Mouse (Mus musculus): Measurements from ENCODE around the gene Terb1.

The Terb1 gene

DNA sequence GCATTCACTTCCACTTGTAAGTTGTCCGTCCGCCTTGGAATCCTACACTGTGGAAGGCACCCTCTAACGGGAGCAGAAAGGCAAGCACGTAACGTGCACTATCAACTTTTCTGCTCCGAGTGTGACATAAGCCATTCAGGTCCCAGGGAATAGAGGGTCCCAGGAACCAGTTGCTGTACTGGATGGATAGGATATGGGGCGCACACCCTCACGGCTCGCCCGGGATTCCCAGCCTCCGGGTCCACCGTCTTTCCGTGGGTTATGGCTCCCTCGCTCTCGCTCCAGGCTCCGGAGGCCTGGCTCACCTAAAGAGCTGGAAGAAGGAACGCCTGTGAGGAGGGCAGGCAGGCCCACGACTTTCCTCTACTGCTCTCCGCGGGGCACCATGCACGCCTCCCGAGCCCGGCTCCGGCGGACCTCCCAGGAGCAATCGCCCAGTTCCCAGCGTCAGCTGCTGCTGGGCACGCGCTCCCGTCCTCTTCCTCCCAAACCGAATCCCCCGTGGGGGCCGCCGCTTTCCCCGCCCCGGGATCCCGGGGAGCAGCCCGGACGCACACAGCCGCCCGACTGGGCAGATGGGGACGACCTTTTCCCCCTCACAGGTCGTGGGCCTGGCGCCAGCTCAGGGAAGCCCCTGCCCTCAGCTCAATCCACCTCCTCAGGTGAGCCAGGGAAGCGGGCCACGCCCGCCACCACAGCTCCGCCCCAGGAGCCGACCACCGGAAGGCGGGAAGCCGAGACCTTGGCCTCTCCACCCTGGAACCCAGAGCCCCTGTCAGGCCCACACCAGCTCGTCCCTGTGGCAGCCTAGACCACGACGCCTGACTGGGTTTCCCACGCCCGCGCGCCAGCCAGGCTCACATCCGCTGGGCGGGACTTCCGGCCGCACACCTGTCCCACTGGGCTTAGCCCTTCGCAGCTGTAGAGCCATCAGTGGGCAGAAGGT lies at the start of gene Terb1:
TSS of gene Terb1 (minus strand) at position 850 of the 946 bp plus-strand sequence.
- DNase-seq (ENCODE audit: low spot score in 2 of 2) = peak; percentile 28 to 38

DNA sequence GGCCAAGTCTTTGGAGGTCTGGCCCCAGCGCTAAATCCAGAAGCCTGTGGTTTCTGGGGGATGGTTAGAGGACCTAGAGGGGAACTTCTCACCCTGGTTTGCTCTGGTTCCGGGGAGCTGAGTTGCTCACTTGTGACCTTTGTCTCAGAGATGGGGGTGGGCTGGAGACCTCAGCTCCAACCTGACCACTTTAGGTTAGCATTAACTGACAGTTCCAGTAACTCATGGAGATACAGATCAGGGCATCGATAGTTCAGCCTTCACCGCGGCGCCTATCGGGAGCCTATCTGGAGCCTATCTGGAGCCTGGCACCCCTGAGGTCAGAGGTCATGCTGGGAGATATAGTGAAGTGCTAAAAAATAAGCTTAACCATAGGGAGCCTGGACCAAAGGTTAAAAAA lies 47.5 kb upstream of the Terb1 start:
- no peak for DNase-seq (ENCODE audit: low spot score in 2 of 2)

DNA sequence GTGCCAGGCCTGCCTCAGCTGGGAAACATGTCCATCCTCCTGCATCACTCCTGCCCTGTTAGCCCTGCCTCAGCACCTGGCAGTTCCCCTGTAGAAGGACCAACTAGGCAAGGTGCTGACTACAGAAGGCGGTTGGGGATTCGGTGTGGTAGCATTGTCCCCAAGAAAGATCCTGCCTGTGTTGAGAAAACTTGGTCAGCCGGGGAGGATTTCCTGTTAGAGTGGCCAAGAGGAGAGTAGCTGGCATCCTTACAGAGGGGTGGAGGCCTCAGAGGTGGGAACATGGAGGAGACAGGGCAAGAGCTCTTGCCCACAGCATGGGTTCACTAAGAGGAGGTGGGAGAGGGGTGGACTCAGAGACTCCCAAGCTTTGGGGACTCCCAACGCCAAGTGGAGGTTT lies 45.5 kb upstream of the Terb1 start:
- no peak for DNase-seq (ENCODE audit: low spot score in 2 of 2)

DNA sequence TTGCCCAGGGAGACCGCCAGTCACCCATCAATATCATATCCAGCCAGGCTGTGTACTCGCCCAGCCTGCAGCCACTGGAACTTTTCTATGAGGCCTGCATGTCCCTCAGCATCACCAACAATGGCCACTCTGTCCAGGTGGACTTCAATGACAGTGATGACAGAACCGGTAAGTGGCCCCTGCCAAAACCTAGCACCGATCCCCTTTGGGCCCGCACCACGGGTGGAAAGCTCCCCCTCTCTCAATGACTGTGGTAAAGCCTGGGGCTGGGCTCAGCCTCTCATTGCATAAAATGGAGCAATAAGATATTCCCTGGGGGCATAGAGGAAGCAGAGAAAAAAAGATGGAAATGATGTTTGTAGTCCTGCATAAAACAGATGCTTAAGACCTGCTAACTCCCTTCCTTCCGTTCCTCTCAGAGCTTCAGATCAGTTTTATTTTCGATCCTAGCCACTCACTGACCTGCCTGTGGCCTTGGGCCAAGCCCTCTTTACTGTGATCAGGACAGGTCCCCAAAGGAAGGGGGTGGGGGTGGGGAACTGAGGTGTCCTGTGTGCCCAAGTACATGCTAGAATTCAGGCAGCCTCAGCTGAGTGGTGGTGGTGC lies 33.8 kb upstream of the Terb1 start:
- no peak for DNase-seq (ENCODE audit: low spot score in 2 of 2)

DNA sequence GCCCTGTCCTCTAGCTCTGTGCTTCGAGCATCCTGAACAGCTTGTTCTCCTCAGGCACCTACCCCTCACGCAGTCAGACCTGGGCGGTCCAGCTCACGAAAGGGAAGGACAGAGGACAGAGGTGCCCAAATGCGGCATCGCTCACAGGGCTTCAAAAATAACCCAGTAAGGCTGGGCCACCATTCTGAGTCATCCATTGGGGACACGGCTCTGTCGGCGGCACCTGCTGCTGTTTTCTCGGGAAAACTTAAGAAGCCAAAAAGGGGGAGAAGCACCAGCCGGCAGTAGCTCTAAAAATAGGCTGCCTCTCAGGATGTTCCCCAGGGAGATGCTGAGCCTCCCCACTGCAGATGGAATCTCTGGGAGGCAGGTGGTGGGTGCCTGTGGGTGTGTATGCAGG lies 32.5 kb upstream of the Terb1 start:
- DNase-seq (ENCODE audit: low spot score in 2 of 2) = peak; percentile 82 to 89

- no peak for DNase-seq (ENCODE audit: low spot score in 2 of 2)
Measured at GRCm38 (mm10) chr8:104541515-104541880, 31.8 kb upstream of the Terb1 start.

DNA sequence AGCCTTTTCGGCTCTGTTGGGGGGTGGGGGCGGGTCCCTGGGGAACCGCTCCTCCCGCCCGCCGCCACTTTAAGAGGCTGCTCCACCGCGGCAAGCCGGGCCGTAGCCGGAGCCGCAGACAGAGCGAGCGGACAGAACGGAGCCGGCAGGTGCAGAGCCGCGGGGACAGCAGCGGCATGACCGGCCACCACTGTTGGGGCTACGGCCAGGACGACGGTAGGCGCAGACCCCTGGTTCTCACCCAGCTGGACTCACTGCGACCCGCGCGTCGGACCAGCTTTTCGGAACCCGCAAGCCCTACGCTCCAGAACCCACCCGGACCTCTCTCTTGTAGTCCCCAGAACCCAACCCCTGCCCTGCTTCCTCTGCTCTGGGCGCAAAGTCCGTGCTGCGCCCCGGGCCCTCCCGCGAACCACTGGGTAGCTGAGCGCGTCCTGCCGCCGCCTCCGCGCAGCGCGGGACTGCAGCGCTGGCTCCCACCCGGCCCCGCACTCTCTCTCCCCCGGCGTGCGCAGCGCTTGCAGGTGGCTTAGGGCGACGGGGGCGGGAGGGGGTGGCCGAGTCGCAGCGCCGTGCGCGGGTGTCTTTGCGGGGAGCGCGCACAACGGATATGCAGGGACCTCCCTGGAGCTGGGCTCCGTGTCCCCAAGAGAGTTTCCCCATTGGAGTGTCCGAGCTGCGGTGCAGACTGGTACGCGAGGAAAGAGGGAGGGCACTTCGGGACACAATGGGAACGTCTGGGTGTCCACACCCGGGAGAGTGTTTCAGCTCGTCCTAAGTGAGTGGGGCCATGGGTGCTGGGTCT lies 31.2 kb upstream of the Terb1 start:
- peak; percentile 49 to 64 for DNase-seq (ENCODE audit: low spot score in 2 of 2)

- no peak for DNase-seq (ENCODE audit: low spot score in 2 of 2)
Measured at GRCm38 (mm10) chr8:104540238-104540637, 30.5 kb upstream of the Terb1 start.

DNA sequence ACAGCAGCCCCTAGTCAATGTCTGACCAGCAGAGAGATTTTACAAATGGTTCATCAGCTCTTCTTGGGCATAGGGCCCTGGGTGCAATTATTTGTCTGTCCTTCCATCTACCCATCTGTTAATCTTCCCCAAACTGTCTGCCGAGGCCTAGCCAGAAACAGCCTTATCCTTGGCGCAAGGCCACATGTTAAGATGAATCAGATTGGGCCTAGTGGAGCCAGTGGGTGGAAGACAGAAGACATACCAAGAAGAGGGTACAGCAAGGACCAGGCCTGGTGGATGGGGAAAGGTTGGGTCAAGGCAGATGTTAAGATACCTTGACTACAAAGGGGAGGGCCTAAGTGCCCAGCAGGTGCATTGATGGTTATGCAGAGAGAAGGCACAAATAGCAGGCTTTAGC lies 29.9 kb upstream of the Terb1 start:
- DNase-seq (ENCODE audit: low spot score in 2 of 2) = peak; percentile 56 to 71

GRCm38 (mm10) chr8:104538896-104539295 lies 29.2 kb upstream of the Terb1 start:
- DNase-seq (ENCODE audit: low spot score in 2 of 2) = peak in 1 of 2 experiments; percentile 34

- DNase-seq (ENCODE audit: low spot score in 2 of 2) = no peak
Measured at GRCm38 (mm10) chr8:104536028-104536427, 26.3 kb upstream of the Terb1 start.

- no peak for DNase-seq (ENCODE audit: low spot score in 2 of 2)
Measured at GRCm38 (mm10) chr8:104535378-104535777, 25.7 kb upstream of the Terb1 start.

GRCm38 (mm10) chr8:104534779-104535141 lies 25.1 kb upstream of the Terb1 start:
- DNase-seq (ENCODE audit: low spot score in 2 of 2) = peak in 1 of 2 experiments; percentile 42

DNA sequence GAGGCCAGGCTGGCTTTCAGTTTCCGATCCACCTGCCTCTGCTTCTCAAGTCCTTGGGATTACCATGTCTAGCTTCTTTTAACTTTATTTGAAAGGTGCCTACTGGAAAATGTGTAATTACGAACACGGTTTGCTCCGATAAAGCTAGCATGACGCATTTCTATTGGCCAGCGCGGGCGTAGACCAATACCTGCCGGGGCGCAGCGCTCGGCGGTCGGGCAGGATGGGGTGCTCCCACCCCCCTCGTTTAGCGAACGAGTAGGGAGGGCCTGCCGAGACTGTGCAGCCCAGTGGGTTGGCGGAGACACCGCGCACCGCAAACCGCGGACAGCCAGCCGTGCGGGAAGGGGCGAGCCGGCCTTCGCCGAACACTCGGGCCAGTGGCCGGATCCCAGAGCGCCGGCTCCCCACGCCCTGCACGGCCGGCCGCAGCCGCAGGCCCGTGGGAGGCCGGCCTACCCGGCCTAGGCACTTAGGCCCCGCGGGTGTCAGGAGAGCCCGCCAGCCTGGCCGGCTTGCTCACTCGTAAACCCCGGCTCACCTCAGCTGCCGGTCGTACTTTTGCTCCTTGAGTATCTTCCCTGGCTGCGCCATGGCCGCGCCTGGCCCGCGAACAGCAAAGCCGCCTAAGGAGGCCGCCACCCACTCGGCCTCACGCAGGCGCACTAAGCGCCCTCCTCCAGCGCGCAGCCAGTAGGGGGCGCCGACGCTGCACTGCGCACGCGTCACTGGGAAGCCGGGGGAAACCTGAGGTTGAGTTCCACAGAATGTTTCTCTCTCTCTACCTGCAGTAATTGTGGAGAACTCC lies 24.5 kb upstream of the Terb1 start, which contains the start of the genes Nae1 and Car7:
TSS of gene Nae1 (minus strand) at position 667 of the 808 bp plus-strand sequence.
TSS of gene Car7 (plus strand) at position 719 of the 808 bp plus-strand sequence.
- peak; percentile 94 to 96 for DNase-seq (ENCODE audit: low spot score in 2 of 2)

- no peak for DNase-seq (ENCODE audit: low spot score in 2 of 2)
Measured at GRCm38 (mm10) chr8:104533551-104533950, 23.8 kb upstream of the Terb1 start.

DNA sequence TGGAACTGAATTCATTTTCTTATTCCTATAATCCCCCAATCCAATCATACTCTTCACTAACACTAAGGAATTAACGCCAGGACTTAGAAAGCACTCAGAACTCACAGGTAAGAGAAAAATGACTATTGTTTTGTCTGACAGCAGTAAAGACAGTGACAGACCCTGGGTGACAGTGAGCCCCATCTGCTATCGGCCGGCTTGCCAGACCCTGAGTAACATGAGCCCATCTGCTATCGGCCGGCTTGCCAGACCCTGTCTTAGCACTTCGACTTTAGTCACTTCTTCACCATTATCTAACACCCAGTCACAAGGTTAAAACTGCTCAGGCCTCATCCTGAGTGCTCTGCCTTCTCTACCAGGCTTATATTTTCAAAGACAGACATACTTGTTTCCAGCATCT lies 20.0 kb upstream of the Terb1 start:
- no peak for DNase-seq (ENCODE audit: low spot score in 2 of 2)

- no peak for DNase-seq (ENCODE audit: low spot score in 2 of 2)
Measured at GRCm38 (mm10) chr8:104517872-104518271, 8.2 kb upstream of the Terb1 start.

DNA sequence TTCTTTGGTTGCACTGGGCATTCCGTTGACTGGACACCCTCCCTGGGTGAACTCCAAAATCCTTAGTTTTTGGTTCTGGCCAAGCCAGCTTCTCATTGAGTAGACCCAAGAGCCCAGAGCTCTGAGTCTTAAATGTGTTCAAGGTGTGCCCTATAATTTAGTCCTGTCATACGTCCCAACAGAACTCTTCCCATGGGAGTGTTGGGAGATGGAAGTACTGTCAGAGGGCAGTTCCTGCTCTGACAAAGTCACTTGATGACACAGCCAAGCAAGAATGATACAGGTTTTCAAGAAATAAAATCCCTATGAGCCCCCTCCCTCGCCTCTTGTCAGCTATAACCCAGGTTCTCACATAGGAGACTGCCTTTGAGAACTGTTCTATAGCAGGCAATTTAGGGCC lies 424 bp upstream of the Terb1 start:
- no peak for DNase-seq (ENCODE audit: low spot score in 2 of 2)

- no peak for DNase-seq (ENCODE audit: low spot score in 2 of 2)
Measured at GRCm38 (mm10) chr8:104479091-104479490, 30.6 kb downstream of the Terb1 start.

DNA sequence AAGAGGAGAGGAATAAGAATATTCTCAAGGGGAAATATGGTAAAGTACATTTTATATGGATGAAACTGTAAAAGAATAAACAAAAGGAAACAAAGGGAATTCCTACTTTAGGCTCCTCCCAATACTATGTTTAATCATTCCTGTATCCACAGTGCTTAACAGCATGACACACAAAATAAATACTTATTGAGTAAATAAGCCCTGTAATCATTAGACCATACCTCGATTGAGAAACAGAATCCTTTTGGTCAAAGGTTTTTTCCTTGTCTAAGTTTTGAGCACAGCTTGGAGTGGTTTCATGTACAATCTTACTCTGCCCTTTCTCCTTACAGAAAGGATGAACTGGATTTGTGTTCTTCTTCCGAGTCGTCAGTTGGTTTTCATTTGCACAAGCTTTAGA lies 37.2 kb downstream of the Terb1 start:
- DNase-seq (ENCODE audit: low spot score in 2 of 2) = no peak

DNA sequence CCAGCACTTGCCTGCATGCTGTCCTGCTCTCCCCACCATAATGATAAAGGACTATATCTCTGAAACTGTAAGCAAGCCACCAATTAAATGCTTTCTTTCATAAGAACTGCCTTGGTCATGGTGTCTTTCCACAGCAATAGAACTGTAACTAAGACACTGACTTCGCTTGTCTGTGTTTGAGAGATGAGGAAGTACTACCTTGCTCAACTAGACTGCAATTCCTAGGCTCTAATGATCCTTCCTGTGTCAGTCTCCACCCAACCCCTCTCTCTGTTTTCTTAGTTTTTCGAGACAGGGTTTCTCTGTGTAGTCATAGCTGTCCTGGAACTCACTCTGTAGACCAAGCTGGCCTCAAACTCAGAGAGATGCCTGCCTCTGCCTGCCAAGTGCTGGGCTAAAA lies 42.2 kb downstream of the Terb1 start:
- no peak for DNase-seq (ENCODE audit: low spot score in 2 of 2)

Data from frontal cortex, postnatal 36 days (tissue).